Mouse (Mus musculus) erythroblast, adult 5-6 weeks (primary cell): Measurements from ENCODE around the gene Med8. TPM values are rescaled to one million over a fixed set of nuclear protein-coding genes. Genes with fewer than 3 reads are reported as not detected.

Experiments
- ATAC-seq: replicated peaks from 2 replicates; pipeline ENCODE4 v1.8.0; 2016; ENCODE audit warnings: moderate number of reproducible peaks, mild to moderate bottlenecking, moderate TSS enrichment, inconsistent platforms; ENCODE audit not compliant: poor library complexity, low FRiP score, severe bottlenecking
- total RNA-seq, 2 experiments: library from RNA; stranded (forward) in 1 of 2; stranded (reverse) in 1 of 2; fragments of 150-400 nt in 1 of 2; fragments of 200-764, 138-1000 nt in 1 of 2; gene quantifications; 2 replicates each; pipeline versions ENCODE4 v1.2.3 to v1.2.4; 2015 to 2017; ENCODE audit warnings: low replicate concordance in 2 of 2

Med8 gene
- total RNA-seq (2015; ENCODE audit: low replicate concordance) (30.0 and 32.2 TPM in 2 replicates), total RNA-seq (2017; ENCODE audit: low replicate concordance) (37.6 and 66.2 TPM in 2 replicates)

DNA sequence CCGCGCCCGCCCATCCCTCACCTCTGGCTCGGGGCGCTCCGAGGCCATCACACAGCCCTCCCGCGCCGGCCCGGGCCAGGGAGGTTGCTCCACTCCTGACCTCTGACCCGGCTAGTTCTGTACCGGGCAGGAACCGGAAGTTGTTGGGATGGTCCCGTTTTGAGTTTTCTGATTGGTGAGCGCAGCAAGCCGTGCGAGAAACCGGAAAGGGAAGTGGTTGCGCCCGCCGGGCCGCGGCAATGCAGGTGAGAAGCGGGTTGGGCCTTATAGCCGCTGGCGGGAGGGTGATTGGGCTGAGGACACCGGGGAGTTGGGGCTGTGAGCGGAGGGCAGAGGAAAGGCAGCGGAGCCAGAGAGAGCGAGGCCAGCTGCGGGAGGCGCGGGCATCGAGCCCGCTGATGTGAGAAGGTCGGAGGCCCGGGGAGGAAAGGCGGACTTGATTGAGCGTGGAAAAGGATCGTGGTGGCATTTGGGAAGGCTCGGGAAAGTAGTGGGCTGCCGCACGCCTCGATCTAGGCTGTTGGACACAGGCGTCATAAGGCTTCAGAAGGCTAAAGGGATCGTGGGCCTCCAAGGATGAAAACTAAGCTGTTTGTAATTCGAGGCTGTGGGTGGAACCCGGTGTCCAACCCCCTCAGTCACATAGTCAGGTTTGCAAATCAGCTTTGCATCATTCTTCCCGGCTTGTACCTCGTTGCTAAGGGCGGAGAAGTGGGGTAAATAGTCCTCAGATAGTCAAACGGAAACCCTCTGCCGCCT lies at the start of gene Med8, which contains the start of gene Szt2:
Gene Med8, plus strand, starts transcription at position 196 of the 759 bp plus-strand sequence.
Gene Szt2, minus strand, starts transcription at position 132 of the 759 bp plus-strand sequence.
- peak; percentile 98 for ATAC-seq

DNA sequence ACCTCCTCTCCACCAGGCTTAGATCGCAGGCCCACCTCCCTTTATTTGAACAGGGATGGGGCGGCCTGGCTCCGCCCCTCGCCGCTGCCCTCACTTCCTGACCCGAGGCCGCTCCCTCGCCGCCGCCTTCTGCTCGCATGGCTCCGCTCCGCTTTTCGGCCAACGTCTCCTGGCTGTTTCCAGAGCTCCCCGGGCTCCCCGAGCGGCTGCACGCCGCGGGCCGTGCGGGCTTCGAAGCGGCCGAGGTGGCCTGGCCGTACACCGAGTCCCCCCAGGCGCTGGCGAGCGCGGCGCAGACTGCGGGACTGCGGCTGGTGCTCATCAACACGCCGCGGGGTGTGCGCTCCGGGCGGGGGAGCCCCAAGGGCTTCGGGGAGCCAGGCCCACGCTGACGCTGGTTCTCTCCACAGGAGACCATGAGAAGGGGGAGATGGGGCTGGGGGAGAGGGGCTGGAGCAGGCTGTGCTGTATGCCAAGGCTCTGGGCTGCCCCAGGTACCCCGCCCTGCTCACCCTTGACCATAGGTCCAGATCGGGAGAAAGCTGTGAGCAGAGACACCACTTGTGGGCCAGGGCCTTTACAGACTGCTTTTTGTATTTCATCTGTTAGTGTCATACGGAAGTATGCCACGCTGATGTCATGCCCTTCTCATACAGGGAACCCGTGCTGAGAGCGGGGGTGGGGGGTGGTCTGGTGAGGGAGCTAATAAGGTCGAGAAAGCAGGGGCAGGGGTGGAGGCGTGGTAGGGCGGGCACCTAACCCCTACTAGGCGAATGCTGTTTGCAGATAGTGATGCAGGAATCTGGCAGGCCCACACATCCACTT lies 49.0 kb upstream of the Med8 start:
- ATAC-seq: peak; percentile 60

DNA sequence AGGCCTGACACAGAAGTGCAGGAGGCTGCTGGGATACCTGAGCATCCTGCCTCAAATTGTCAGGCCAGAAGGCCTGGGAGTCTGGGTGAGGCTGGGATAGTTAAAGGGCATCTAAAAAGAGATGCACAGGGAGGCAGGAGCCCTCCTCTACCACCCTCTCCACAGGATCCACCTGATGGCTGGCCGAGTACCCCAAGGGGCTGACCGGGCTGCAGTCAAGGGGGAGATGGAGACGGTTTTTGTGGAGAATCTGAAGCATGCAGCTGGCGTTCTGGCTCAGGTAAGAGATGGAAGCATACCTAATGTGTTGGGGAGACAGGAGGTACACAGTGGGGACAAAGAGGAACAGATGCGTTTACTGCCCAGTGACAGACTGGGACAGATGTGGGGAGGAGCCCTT lies 47.7 kb upstream of the Med8 start:
- no peak for ATAC-seq

DNA sequence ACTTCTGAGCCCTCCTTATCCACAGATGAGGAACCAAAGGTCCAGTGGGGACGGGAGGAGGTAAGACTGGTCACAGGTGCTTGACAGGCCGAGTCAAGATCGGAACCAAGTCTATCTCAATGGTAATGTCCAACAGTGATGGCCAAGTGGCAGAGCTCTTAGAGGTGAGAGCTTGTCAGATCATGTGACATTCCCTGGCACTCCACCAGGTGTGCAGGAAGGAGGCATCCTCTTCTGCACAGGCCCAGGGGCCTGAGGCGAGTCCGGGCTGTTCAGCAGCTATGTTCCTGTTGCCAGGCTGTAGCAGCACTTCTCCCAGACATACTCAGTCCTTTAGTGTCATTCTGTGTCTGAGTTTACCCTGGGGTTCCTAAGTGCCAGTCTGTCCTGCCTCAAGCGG lies 46.3 kb upstream of the Med8 start:
- ATAC-seq: no peak

DNA sequence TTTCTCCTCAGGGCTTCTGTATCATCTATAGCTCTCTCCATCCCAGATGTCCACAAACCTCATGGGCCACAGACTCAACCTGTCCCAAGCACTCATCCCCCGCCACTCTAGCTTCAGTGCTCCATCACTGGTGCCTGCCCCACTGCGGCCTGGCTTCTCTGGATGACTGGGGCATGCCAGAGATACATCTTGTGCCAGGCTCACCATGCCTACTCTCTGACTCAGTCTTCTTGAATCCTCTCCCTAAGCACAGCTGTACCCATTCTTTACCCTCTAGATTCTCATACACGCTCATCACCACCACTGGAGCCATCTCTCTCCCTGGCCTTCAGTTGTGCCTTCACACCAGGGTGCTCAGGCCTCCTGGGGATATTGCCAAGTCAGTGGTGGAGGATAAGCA lies 45.2 kb upstream of the Med8 start:
- no peak for ATAC-seq

DNA sequence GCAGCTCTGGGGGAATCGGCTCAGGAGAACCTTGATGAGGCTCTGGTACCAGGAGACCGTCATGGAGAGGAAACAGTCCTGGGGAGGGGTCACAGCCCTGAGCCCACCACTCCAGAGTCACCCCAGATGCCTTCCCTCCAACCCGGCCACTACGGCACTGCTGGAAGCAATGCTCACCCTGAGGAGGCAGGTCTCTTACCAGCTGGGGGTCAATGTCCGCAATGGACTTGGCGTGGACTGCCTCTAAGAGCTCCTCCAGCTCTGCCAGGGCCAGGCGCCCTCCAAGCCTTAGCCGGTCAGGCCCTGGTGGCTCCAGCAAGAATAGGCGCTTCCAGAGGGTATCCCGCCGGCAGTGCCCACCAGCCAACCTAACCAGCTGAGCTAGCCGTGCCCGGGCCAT lies 44.5 kb upstream of the Med8 start:
- no peak for ATAC-seq

DNA sequence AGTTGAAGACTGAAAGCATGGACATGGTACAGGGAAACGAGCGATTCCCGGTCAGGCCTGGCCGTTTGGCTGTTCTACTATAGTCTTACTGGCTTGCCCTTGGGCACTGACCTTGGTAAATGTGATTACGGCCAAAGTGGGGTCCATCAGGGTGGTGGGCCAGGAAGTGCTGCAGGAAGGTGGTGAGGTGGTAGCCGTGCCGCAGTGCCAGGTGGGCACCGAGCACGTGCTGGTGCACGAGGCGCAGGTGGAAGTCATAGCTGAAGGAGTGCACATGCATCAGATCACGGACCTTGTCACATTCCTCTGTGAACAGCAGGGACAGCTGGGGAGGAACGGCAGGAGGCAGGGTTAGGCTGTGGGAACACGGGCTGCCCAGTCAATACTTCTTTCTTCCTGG lies 43.1 kb upstream of the Med8 start:
- no peak for ATAC-seq

DNA sequence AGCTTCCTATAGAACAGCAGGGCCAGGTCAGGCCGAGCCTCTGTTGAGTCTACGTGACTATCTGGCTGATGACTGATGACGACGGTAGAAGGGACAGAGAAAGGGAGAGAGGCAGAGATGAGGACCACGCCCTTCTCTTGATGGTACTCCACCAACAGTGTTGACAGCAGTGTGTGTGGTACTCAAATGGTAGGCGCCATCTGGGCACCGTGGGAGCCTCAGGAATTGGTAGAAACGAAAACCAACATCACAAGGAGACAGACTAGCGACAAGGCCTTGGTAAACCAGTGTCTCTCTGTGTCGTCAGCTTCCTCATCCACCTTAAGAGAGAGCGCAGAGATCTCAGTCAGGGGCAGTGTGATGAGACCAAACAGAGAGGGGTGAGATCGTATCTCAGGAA lies 41.6 kb upstream of the Med8 start:
- no peak for ATAC-seq

DNA sequence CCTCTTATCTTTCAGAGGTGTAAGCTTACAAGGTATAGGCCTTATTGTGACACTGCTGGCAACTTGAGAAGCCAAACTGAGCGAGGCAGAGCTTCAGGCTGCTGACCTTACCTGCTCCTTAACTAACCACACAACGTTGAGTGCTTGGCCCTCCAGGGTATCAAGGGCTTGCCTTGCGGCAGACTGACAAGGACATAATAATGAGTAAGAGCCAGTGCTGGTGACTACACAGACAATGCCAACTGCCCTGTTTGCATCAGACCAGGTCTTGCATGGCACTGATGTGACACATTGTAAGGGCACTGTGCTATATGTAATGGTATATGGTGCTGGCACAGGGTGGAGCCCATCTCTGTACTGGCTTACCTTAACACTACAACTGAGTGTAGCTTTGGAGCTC lies 40.5 kb upstream of the Med8 start:
- no peak for ATAC-seq

DNA sequence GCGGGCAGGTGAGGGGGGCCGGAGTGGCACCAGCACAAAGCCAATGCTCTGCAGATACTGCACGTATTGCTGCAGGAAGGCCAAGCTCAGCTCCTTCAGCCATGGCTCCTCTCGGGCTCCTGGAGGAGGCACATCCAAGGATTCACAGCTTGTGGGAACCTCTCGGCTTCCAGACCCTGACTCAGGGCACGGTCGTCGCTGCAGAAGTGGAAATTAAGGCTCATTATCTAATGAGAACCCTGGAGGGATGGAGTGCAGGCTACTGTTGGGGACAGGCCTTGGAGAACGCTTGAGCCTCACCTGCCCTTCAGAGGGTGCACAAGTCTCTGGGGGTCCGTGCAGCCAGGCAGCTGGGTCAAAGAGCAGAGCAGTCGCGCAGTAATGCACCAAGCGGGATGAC lies 37.3 kb upstream of the Med8 start:
- ATAC-seq: no peak

DNA sequence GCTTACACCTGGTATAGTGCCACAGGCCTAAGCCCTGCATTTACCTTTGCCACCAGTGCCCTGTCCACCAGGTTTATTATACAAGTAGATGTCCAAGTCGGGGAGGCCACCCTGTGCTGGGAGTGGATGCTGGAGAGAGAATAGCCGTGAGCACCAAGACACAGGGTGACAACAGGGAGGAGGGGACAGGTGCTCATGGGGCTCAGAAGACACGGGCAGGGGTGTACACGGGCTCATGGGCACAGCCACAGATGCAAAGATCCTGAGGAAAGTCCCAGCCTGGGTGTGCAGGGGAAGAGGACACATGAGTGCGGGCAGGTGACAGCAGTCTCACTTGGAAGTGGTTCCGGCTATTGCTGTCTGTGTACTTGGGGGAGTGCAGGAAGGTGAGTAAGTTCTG lies 33.1 kb upstream of the Med8 start:
- ATAC-seq: no peak

DNA sequence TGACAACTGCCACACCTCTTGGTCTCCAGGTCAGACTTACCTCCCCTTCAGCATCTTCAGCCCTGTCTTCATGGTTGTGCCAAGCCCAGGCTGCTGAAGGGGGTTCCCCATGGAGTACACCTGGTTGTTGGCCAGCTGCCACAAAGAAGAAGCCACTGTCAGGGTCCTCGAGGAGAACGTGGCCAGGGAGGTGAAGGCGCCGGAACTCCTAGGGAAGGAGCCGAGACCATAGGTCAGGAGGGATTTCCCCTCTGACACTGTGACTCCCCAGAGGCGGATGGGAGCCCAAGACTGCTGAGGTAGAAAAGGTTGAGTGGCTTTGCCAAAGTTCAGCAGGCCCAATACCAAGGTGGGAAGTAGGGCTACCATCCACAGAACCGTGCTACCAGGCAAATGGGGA lies 25.9 kb upstream of the Med8 start:
- ATAC-seq: no peak

DNA sequence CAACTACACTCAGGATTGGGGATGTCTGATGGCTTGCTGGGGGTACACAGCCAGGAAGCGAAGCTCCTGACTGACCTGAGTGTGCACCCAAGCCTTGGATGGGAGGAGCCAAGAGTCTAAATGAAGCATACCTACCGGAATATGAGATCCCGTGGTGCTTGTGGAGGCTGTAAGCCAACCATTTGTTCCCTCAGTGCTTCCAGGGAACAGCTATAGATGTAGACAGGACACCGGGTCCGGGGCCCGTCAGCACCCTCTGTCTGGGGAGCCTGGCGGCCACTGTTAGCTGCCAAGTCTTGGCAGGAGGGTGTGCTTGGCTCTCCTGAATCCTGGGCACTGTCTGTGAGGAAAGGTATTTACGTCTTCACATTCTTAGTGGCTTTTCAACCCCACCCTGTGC lies 21.8 kb upstream of the Med8 start:
- ATAC-seq: no peak

DNA sequence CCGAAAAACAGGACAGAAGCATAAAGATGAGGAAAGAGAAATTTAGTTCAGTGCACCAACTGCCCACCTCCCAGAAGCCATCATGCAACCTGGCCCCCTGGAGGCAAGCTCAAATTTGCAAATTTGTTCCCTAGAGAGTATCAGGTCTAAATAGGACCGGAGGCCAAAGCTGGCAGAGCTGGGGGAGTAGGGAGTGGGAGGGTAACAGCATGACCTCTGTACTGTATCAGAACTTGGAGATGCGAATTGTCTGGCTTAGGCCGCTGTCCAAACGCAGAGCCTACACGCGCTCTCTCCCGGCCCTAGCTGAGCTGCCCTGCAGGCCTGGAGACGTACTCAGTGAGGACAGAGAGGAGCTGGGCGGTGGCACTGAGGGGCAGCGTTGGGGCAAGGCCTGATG lies 19.0 kb upstream of the Med8 start:
- ATAC-seq: no peak

DNA sequence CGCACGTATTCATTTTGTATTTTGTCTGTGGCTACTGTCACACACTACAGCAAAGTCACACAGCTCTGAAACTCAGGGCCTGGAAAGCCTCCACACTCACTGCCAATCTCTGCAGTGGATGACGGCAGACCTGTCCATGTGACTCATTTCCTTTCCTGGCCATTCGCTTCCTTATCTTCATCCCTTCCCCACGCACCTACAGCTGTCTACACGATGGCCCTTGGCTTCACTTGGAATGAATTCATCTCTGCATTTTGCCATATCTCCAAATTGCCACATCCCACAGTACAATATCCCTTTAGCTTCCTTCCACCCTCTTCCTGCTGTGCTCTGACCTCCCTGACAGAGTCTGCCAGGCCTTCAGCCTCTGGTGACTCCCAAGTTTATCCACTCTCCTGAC lies 14.6 kb upstream of the Med8 start:
- ATAC-seq: no peak

DNA sequence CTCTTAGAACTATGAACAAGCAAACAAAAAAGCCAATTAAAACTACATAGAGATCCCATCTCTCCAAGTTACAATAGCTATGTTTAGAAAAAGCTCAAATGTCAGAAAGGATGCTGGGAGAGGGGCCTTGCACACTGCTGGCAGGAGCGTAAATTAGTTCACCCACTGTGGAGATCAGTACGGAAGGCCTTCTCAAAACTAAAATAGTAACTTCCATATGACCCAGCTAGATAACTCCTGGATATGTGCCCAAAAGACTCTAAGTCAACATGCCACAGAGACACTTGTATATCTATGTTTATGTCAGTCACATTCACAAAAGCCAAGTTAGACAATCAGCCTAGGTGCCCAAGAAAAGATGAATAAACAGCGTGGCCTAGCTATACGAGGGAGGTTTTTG lies 13.8 kb upstream of the Med8 start:
- ATAC-seq: peak; percentile 54

DNA sequence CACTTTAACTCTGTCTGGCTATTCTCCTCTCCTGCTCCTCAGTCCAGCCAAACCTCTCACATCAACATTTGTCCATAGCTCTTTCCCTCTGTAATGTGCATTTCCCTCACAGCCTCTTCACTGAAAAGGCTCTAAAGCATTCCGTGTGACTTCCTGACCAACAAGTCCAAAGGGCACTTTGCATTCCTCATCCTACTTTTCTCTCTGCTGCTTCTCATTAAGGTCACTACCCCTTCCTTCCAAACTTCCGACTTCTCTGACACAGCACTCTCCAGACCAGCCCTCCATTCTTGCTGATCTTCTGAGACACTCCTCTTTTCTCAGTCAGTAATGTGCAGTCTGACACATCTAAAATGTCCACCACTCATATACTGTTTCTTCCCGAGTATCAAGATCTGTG lies 12.7 kb upstream of the Med8 start:
- no peak for ATAC-seq

DNA sequence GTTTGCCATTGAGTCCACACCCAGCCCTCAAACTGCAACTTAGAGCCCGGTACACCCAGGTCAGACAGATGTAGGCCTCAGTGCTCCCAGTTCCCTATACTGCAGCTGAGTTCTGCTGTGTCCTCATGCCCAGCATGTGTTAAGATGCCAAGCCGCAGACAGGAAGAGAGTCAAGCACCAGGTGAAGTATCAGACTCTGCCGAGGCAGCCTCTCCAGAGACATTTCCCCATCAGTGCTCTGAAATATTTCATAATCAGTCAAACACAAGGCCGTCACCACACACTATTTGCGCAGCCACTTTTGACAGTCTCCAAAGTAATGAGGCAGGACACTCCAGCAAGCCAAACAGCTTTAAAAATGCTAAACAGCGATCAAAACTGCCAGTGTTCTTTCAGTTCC lies 10.7 kb upstream of the Med8 start:
- no peak for ATAC-seq

DNA sequence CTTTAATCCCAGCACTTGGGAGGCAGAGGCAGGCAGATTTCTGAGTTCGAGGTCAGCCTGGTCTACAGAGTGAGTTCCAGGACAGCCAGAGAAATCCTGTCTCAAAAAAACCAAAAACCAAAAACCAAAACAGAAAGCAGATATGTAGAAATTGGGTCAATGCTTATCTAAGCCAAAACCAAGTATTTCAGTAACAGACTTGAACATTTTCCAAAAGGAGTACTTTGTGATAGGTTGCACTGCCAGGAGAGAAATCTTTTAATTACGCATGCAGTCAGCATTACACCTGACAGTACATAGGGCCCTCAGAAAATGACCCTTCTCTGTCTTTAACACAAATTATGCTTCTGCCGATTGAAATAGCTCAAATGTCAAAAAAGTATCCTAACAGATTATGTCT lies 7.7 kb upstream of the Med8 start:
- no peak for ATAC-seq

DNA sequence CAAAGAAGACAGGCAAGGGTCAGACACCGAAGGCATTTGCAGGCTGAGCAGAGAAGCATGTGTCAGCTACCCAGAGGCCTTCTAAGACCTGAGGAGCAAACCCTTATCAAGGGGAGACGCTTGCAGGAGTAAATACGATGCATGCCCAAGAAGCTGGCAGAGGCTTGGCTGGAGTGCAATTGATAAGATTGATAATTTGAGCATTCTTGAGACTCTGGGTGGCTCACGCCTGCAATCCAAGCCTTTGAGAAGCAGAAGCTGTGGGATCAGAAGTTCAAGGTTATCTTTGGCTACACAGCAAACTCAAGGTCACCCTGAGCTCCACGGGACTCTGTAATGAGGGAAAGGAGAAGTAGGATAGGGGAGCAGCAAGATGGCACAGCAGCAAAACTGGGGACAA lies 7.2 kb upstream of the Med8 start:
- peak; percentile 26; the same call in 1 of the 2 replicates for ATAC-seq

DNA sequence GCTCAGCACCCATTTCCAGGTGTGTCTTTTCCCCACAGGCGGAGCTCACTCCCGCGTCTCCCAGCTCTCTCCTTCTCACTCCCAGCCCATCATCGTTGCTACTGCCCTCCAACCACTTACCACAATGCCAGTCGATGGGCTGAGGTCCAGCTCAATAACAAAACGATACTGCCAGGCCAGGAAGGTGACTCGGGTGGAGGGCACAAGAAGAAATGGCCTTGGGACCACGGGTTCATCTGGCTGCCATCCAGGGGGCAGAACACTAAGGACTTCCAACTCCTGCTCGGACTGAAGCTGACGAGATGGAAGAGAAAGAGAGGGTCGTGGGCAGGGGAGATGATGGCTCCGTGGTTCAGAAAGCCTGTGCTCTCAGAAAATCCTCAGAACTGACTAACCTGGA lies 6.4 kb upstream of the Med8 start:
- ATAC-seq: no peak
